Mouse (Mus musculus) layer of hippocampus, adult 9-10 months (tissue): ENCODE results near the gene Palm2.

Experiments
- DNase-seq: peaks from one replicate; pipeline ENCODE4 v3.0.0; 2022; ENCODE audit warnings: low spot score

Gene Palm2

DNA sequence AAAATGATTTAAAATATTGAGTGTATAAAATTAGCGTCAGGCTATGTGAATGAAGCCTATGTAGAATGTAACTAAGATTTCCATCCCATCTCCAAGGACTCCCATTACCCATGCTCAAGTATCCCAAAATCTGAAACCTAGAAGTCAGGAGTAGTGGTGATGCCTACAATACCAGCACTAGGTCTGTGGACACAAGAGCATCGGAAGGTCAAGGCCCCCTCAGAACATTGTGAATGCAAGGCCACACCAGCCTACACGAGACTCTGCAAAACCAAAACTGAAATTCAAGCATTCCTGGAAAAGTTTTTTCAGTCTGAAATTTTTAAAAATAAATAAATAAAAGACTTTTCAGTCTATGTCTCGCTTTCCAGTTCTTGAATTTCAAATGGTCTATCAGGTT lies 238.5 kb downstream of the Palm2 start:
- no peak for DNase-seq

DNA sequence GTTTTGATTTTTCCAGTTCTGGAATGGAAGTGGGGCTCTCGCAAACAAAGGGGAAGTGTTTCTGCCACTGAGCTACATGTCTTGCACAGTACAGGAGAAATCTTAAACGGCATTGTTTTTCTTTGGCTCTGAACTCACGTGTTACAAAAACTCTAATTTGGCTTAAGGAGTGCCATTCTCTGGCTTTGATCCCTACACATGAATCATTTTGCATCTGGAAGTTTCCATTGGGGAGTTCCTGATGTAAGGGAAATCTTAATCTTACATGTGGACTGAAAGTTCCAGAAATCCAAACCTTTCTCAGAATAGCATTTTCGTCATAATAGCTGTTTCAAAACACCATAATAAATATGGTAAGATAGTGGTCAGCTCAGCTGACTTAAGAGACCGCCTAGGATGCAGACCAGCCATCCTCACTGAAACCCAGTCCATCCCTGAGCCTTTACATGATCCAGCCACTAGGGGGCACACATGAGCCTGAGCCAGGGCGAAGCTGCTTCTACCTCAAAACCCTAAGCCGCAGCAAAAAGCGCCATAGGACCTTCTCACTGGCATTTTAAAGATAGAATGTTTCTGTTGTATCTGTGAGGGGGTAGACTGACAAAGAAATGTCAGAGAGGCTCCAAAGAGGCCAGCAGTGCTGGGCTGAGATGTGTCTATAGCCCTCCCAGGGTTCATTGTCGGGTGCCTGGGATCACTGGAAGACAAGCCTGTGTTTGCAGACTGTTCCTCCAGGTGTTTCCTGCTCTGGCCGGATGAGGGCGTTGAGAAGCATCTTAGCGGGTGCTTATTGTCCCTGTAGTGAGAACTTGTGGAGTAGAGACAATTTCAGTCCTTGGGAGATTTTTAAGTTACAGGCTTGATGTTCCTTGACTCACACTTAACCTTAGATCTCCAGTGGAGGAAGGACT lies 239.2 kb downstream of the Palm2 start:
- peak; percentile 82 for DNase-seq

DNA sequence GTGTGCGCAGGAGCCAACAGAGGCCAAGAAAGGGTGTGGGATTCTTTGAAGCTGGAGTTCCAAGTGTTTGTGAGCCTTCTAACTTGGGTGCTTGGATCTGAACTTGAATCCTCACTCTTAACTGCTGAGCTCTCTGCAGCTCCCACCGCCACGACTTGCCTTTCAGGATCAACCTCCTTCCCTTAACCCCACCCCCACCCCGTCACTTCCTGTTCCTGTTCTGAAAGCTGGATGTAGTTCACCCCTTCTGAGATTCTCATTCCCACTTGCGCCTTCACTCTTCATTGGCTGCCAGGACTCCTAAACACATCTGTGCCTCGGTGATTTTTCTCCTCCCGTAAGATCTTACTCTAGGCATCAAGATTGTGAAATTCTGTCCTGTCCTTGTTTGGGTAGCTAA lies 240.3 kb downstream of the Palm2 start:
- DNase-seq = no peak

DNA sequence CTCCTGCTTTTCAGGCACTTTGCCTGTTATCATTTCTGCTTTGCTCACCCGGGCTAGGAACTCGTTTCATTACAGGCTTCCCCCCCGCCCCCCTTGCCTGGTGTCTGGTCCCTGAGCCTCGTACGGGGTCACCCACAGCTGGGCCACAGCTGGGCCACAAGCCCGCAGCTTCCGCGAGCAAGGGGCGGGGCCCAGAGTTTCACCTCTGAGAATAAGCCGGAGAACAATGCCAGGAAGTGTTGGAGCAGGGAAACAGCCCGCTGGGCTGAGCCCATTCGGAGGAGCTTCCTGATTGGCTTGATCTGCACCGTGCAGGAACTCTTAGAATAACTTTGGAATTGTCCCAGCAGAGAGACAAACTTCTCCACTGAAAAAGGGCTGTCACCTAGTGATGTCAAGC lies 241.3 kb downstream of the Palm2 start:
- no peak for DNase-seq

DNA sequence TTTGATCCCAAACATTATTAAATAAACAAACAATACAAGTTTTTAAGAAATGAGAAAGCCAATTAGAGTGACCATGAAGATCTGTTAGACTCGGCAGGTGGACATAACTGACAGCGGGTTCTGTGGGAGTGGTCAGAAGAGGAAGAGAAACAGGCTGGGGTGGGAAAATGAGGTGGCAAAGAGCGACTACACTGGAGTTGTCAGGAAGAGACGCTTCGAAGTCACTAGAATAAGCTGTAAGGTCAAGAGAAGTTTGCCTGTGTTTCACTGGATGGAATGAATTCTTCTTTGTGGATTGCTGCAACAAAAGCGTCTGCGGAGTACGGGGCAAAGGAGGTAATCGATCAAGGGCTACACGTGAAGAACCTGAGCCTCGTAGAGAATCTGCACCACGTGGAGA lies 243.9 kb downstream of the Palm2 start:
- DNase-seq = no peak

DNA sequence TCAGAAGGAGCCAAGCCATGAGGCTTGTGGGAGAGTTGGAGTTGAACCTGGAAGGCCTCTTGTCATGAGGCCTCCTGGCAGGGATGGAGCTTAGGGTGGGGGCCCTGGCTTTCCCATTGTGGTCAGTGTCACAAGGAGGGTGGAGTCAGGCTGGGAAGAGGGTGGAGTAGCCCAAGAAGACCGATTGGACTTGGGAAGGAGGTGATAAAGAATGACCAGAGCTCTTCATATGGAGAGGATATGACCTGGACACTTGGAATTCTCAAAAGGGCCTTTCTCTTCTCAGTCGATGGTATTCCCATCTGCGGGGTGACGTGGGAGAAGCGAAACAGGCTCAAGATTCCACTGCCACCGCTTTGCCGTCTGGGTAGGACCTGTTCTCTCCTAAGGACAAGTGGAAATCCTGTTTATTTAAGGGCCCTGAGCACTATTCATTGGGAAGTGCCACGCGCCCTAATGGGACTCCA lies 245.0 kb downstream of the Palm2 start:
- DNase-seq = no peak

DNA sequence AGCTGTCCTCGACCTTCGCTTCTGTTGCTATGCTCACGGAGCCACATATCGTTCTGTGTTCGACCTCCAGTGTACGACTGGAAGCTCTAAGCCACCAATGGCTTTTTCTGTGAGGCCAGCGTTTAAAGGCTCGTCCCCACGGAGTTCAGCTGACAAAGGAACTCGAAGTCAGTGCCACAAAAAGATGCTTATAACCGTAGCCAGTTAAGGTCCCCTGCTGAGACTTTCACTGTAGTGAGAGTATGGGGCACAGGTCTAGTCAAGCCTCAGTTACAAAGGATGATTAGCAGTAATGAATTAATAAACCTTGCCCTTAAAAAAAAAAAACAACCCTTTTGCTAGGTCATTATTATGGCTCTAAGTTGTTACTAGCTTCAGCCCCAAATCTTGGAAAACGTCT lies 246.1 kb downstream of the Palm2 start:
- no peak for DNase-seq

DNA sequence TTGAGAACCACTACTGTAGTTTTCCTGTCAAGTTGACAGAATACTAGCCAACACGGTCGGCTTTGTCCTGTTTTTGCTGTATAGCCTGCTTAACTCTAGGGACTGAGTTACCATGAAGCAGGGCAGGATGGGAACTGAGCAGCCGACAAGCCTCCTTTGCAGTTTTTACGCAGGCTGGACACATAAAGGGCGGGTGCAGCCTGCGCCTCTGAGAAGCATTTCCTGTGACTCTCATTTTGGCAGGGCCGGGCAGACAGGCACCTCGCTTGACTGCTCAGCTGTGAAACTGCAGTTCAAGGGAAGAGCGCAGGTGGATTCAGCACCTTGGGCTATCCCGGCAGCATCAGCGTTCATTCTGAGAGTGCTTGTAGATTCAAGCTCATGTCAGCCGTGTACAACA lies 247.5 kb downstream of the Palm2 start:
- DNase-seq = no peak

DNA sequence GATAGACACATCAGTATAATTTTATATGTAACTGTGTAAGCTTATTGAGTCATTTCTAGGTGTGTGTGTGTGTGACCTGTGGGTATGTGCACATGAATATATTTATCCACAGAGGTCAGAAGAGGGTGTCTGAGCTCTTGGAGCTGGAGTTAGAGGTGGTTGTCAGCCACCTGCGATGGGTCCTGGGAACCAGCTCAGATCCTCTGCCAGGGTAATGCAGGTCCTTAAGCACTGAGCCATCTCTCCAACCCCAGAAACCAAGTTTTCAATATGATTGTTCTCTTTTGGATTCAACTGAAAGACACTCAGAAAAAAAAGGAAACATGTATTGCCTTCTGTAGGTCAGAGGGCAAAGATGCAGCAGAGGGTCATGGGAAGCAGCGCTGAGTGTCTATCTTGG lies 248.3 kb downstream of the Palm2 start:
- no peak for DNase-seq

DNA sequence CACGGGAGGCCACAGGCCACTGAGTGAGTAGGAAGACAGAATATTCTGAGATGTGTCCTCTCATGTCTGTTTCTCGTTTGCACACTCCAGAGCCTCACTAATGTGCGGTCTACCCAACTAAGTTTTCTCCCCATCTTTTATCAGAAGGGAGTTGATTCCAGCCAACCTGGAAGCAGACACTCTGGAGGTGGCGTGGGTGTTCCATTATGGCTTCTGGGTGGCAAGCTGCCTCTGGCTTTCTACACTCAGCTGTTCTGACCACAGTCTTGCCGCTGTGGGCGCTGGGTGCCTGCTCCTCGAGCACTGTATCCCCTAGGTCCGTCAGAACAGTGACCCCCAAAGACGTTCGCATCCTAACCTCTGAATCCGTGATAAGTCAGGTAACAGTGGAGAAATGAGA lies 248.9 kb downstream of the Palm2 start:
- DNase-seq = no peak

DNA sequence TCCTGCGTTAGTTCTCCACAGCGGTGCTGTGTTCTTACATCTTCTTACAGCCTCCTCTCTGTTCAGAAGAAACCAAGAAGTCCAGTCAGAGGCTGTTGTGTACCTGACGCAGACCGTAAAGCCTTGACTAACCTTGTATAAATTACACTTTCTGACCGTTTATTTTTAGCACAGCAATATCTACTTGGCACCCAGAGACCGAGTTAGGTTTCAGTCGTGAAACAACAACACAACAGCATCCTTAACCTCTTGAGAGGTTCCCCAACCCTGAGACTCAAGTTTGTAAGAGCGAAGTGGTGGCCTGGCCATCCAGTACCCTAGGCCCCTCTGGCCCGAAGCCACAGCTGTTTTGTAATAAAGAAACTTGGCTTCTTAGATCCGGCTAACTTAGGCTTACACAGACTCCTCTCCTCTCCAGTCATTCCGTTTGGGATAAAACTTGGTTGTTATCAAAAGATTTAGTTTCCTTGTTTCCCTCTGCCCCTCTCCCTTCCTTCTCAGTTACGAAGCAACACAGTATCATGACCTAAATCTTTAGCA lies 250.7 kb downstream of the Palm2 start:
- no peak for DNase-seq

DNA sequence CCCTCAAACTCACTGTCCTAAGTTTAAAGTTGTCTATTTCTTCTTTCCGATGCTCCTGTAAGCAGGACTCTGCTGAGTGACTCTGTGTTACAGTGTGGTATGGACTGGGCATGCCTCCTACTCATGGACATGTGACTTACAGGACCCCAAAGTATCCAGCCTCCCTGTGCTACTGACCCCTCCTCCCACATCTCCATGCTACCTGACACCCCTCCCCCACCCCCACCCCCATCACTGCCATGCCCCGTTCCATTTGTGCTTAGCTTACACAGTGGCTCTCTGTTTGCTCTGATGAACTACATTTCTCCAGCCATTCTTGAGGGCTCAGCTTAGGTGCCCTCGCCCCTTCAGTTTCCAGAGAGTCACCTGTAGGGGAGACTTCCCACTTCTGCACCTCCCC lies 252.7 kb downstream of the Palm2 start:
- no peak for DNase-seq

DNA sequence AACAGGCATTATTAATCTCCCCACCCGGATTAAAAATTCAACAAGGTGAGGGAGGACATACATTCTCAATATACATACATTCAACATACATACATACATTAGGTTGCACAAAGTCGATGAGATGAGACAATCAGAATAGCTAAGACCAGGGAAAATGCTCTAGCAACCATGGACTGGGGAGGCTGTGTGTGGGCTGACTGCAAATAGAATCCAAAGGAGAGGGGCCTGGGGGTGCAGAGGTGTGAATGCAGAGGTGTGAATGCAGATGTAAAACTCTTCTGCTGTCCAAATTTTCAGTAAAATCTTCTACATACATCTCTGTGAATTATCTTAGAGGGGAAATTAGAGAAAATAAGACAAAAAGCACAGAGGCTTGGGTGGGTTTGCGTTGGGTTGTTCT lies 253.5 kb downstream of the Palm2 start:
- DNase-seq = no peak

DNA sequence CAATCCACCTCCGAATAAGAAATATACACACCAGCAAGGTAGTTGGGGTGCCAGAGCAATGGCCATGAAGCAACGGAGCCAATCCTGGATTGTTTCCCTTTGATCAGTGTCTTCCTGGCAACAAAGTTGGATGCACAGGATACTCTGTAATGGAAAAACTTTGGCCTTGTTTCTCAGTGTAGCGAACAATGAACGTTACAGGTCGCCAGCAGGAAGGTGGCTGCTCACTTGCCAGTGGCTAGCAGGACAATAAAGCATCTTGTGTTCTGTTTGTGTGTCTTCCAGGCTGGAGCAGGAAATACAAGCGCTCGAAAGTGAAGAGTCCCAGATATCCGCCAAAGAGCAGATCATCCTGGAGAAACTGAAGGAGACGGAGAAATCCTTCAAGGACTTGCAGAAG lies 254.1 kb downstream of the Palm2 start:
- no peak for DNase-seq

DNA sequence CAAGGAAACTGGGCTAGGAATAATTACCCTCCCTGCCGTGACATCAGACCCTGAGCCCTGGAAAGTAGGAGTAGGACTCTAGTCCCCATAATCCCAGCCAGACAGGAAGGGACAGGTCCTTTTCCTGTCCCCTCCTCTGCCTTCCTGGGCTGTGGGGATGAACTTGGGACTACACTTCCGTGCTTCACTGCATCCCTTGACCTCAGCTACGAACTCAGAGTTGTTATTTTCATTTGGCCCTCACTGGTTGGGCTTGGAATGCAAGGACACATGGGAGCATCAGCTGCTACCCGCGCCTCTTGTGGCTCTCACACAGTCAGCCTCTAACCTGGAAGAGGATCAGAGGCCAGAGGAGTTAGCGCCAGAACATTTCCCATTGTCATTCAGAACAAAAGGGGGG lies 256.0 kb downstream of the Palm2 start:
- no peak for DNase-seq

DNA sequence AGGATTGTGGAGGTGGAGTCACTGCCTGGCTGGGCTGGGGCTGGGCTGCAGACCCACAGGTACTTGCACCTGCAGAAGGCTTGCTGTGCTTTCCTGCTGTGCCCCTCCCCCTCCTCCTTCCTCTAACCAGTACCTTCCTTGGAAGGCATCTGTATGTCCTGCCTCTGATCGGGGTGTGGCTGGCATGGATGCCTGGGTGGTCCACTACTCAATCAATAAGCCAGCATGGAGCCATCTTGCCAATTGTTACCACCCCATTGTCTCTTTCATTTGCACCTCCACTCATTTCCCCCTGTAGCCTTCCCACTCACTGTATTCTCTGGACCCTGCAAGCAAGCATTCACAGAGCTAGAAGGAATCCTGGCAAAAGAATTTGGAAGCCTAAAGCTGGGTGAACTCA lies 256.8 kb downstream of the Palm2 start:
- DNase-seq = no peak

DNA sequence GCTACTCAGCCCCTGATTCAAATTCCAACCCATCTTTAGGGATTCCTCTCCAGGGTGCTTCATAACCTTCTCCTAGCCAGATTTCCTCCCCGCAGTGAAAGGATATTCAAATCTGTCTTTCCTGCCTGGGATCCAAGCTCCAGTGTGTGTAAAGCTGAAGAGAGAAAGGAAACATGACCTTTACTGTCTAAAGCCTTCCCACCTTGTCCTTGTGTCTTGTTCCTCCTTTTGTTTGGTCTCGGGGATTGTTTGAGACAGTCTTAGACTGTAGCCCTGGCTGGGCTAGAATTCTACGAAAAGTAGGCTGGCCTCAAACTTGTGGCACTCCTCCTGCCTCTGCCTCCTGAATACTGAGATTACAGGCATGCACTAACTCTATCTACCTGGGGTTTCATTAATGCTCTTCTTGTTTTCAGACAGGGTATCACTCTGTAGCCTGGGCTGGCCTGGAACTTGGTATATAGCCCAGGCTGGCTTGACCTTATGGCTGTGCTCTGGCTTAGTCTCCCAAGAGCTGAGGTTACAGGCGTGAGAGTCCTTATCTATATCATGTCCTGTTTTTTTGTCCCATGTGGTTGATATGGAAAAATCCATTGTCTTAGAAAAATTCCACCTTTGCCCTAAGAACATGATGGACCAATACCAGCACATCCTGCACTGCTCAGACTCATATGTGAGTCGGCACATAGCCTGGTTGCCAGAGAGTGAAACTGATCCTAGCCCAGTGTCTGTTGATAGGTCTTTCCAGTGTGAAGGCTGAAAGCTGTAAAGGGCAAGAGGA lies 260.5 kb downstream of the Palm2 start:
- no peak for DNase-seq

DNA sequence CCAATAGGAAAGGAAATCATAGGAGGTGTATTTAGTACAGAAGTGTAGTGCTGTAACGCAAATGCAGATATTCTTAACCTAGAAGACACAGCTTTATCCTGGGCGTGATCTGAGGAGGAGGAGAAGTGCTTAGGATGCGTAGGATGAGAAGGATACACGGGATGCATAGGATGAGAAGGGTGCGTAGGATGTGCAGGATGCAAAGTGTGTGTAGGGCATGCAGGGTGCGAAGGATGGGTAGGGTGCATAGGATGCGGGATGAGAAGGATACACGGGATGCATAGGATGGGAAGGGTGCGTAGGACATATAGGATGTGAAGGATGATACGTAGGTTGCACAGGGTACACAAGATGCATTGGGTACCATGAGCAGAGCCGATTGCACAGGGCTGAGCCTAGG lies 262.9 kb downstream of the Palm2 start:
- no peak for DNase-seq

DNA sequence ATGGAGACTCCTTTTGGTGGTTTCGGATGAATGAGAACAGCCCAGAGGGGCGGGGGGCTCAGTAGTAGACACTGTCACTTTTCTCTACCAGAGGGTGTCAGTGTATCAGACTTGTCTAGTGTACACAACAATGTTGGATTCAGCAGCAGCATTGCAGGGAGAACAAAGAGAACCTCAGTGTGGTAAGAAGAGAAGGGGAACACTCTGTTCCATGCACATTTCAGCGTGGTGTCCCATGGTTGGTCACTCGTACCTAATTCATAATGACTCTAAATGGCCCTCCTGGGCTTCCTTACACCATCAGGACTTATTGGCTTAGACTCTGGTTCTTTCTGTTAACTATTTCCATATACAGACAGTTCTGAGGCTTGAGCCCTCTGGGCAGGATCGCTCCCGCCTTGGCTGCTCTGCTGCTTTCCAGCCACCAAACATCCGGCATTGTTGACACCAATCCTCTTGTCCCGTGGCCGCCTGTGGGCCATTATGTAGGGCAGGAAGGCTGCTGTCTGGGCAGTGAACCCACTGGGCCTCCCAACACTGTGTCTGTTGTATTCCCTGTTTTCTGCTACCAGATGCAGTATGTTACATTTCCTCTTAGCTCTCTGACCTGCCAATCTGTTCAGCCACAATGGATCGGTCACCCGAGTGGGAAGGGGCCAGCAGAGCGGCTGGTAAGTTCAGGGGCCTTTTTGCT lies 264.0 kb downstream of the Palm2 start:
- DNase-seq = no peak

DNA sequence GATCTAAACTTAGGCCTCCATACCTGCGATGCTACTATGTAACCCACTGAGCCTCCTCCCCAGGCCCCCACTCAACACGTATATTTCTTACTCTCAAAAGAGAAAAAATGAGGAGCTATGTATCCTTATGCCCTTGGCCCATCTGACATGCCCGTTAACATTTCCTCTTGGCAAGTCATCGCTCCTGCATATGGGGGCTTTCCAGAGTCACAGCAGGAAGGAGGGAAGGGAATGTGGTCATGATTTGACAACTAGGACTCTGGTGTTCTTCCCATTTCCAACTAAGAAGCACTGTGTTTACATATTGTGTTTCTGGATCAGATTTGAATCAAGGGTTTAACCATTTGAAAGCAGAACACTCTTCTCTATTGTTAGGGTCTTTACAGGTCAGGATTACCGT lies 267.5 kb downstream of the Palm2 start:
- no peak for DNase-seq

DNA sequence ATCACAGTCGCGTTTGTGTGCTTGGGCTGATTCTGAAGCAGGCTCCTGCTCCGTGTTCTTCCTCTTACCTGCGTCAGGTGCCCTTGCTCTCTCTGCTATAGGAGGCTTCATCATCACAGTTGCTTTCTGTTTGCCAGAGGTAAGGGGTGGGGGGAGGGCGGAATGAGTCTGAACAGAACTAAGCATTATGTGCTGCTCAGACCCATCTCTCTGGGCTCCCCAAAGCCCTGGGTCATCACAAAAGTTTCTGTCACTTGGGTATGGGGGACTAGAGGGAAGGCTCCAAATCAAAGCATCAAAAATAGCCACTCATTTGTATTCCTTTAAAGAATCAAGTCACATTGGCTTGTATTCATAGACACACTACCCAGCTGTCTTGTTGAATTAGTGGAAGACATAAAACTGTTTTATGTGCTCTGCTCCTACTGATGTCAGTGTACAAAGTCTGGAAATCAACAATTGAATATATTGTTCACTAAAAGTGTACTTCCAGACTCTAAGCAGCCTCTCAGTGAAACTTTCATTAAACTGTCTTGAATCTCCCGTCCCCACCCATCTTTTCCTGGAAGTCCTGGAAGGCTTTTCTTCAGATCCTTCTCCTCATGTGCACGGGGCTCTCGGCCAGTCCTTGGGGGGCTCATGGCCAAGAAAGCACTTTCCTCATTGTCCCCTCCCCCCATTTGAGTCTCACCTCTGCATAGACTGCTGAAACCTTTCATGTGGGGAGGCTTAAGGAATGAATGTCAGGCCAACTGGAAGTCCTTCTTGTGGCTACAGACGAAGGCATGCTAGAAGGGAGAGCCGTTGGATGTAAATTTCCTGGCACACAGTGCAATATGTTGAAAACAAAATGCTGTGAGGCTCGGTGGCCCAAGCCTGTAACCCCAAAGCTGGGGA lies 269.8 kb downstream of the Palm2 start:
- no peak for DNase-seq
